Mouse (Mus musculus) intestine, embryonic 15.5 days (tissue): Measurements from ENCODE around the gene Rlf. TPM values are rescaled to one million over a fixed set of nuclear protein-coding genes. Genes with fewer than 3 reads are reported as not detected.
A peak's percentile ranks its signal among the peaks of the same experiment; 100 is the strongest.

Source experiments
- ATAC-seq: fragments of 200-750 bp; cut with Nextera tagmentation; 2 replicates; pipeline ENCODE4 v1.8.0; 2017; ENCODE audit warnings: moderate TSS enrichment, moderate library complexity
- H3K27ac ChIP-seq: fragments of 300-500 bp; sonication (generic); 2 replicates; pipeline ENCODE4 v1.5.1; 2015; ENCODE audit warnings: mild to moderate bottlenecking, inconsistent platforms
- H3K27me3 ChIP-seq: fragments of 300-500 bp; sonication (generic); replicated peaks from 2 replicates; pipeline ENCODE4 v1.6.1; 2015; ENCODE audit warnings: inconsistent platforms
- H3K36me3 ChIP-seq: fragments of 300-500 bp; sonication (generic); 2 replicates; pipeline ENCODE4 v1.6.1; 2015; ENCODE audit warnings: inconsistent platforms
- H3K4me1 ChIP-seq: fragments of 300-500 bp; sonication (generic); replicated peaks from 2 replicates; pipeline ENCODE4 v1.6.1; 2015; ENCODE audit warnings: inconsistent platforms
- H3K4me2 ChIP-seq: fragments of 300-500 bp; sonication (generic); replicated peaks from 2 replicates; pipeline ENCODE4 v1.6.1; 2015; ENCODE audit warnings: mild to moderate bottlenecking, inconsistent platforms
- H3K4me3 ChIP-seq: fragments of 300-500 bp; sonication (generic); replicated peaks from 2 replicates; pipeline ENCODE4 v1.5.1; 2015; ENCODE audit warnings: inconsistent platforms
- H3K9ac ChIP-seq: fragments of 300-500 bp; sonication (generic); 2 replicates; pipeline ENCODE4 v1.6.1; 2015; ENCODE audit warnings: inconsistent platforms
- H3K9me3 ChIP-seq: fragments of 300-500 bp; sonication (generic); 2 replicates; pipeline ENCODE4 v1.6.1; 2016; ENCODE audit warnings: inconsistent platforms
- WGBS: fragments of 180-500 bp; shearing (Covaris S2); methylation state at CpG from one replicate; pipeline ENCODE4 v1.1.7; 2015; 5-methylcytosine and 5-hydroxymethylcytosine counted together
- polyA plus RNA-seq: library from polyadenylated mRNA; unstranded; fragments of >200 nt; fragmentation: Nextera tagmentation; extraction: Ambion mirVana; gene quantifications from 2 replicates; pipeline ENCODE4 v1.2.1, GENCODE M21; 2015

Gene Rlf
- polyA plus RNA-seq, 1 experiment from 2014 or later: 23.0 TPM

DNA sequence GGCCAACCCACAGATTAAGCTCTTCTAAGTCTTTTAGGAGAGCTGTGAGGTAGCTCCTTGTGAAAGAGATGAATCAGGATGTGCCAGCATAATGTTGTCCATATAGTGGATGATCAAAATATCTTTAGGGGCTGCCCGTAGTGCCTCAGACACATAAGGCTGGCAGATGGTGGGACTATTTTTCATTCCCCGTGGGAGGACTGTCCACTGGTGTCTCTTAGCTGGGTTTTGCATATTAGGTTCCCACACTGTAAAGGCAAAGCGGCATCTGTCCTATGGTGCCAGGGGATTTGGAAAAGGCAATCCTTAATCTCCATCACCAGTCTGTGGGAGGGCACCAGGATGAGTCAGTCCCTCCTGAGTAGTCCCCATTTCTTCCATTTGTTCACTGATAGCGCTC, 111.6 kb downstream of the Rlf start:
- Histone ChIP-seq H3K9me3 (no peaks in the 10 kb centered on the region), H3K9ac (no peak overlapping the region), H3K4me3 (no peak overlapping the region), H3K27ac (no peak overlapping the region), H3K36me3 (no peaks in the 10 kb centered on the region), H3K4me1 (no peaks in the 10 kb centered on the region), H3K27me3 (no peaks in the 10 kb centered on the region), H3K4me2 (no peak overlapping the region)
- no peak for ATAC-seq
- 84% methylated on average over 4 of the region's 4 CpGs for WGBS

DNA sequence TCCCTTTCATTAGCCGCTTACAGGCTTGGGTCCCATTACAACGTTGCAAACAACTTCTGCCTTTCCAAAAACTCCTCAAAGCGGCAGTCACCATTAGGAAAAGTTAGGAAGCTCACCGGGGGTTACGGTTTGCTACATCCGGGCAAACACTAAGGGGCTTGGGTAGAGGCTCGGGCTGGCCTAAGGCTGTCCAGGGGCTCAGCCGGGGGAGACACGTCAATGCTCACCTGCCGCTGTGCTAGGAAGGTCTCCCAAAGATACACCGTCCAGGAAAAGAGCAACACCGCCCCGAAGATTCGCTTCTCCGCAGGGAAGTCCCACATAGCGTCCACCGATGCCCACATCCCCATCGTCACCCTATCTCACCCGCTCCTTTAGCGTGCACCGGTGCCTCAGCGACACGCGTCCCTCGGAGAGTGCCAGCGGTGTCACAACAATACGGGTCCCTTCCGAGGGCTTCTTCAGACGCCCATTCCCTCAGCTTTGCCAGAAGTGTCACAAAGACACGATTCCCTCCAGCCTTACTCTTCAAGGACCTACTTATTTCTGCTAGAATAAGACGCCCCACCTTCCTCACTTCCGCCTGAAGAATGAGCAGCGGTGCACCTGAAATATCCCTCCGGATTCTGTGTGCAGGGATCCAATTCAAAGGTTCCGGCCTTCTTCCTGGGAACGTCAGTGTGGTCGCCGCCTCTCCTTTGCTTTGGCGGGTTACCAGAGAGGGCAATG, 117.1 kb downstream of the Rlf start, which contains the start of gene Zmpste24:
Zmpste24 (minus strand) TSS at position 592 of the 729 bp plus-strand sequence.
- H3K36me3 ChIP-seq: peaks cover 11% of the 10 kb centered on the region; the same call in 1 of the 2 replicates
- peak within 1 kb of the TSS; percentile 48 for H3K27ac ChIP-seq
- WGBS: under 1% methylated on average over 39 of the region's 39 CpGs
- ATAC-seq: peak; percentile 93
- H3K4me2 ChIP-seq: peak within 1 kb of the TSS; percentile 77
- no peaks in the 10 kb centered on the region for H3K9me3 ChIP-seq
- H3K27me3 ChIP-seq: no peaks in the 10 kb centered on the region
- H3K4me1 ChIP-seq: peaks cover 2% of the 10 kb centered on the region; the same call in 1 of the 2 replicates
- peak within 1 kb of the TSS; percentile 70 for H3K9ac ChIP-seq
- H3K4me3 ChIP-seq: peak within 1 kb of the TSS; percentile 73

Other genes starting within 250 kb of the Rlf start
- gene Smap2, start 197.8 kb downstream of the Rlf start, polyA plus RNA-seq: 15.1 and 16.1 TPM in 2 replicates
- 11.1 and 12.0 TPM in 2 replicates for gene Col9a2, start 175.7 kb downstream of the Rlf start, polyA plus RNA-seq
- 35.3 and 37.6 TPM in 2 replicates for gene Zmpste24, start 116.8 kb downstream of the Rlf start, polyA plus RNA-seq
- not detected in 2 replicates for gene Tmco2, start 105.9 kb downstream of the Rlf start, polyA plus RNA-seq
- gene Gm12888, start 109.8 kb upstream of the Rlf start, polyA plus RNA-seq: not detected in 2 replicates
- not detected in 2 replicates for gene Gm12886, start 208.0 kb upstream of the Rlf start, polyA plus RNA-seq